Mouse (Mus musculus): ENCODE data around the gene Lamc3. TPM values are rescaled to one million over a fixed set of nuclear protein-coding genes. Genes with fewer than 3 reads are reported as not detected.

Gene Lamc3
- total RNA-seq, 1 experiment from 2014 or later, result not detected

DNA sequence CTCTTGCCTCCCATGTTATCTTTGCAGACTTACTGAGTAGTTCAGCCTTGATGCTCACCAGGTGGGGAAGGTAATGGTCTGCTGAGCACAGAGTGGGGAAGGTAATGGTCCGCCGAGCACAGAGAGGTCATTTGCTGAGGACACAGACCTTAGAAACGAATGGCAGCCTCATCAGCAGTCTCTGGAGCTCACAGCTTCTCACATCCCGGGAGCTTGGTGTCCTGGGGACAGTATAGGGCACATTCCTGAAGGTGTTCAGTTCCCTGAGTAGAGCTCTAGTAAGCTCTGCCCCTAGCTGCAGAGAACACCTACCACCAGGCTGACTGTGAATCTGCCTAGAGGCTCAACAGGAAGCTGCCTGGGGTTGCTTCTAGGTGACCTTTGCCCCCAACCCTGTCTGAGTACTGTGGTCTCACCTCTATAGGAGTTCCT lies 74.7 kb downstream of the Lamc3 start:
- ATAC-seq (replicated peaks; ENCODE audit: insufficient number of reproducible peaks, low FRiP score, low TSS enrichment, poor library complexity, severe bottlenecking), result no peak

DNA sequence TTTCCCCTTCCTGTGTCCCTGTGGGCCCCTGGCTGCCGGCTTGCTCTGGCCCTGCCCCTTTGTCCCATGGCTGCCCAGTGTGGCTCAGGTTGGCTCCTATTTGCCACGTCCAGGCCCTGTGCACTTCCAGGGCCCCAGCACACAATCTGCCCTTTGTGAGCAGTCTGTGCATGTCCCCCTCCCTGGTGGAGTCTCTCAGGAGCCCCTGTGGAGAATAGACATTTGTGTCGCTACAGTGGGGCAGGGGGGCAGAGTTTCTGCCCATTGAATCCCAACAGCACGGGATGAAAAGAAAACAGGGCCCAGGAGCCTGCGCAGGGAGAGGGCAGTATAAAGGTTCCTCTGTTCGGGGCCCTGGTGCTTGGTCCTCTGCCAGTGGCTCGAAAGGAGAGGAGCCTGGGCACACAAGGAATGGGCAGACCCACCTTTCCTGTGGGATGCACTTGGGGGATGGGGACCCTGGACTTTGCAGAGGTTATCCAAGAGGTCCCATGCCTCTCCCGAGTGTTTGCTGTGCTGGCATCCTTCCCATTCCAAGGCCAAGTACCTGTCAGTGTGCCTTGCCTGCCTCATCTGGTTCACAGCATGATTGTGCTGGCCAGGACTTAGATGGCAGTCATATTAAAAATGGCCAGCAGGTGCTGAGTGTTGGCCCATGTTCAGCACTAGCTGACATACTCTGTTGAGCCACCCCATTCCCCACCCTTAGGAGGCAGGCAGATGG lies 75.6 kb downstream of the Lamc3 start:
- no peak for ATAC-seq (replicated peaks; ENCODE audit: insufficient number of reproducible peaks, low FRiP score, low TSS enrichment, poor library complexity, severe bottlenecking)

DNA sequence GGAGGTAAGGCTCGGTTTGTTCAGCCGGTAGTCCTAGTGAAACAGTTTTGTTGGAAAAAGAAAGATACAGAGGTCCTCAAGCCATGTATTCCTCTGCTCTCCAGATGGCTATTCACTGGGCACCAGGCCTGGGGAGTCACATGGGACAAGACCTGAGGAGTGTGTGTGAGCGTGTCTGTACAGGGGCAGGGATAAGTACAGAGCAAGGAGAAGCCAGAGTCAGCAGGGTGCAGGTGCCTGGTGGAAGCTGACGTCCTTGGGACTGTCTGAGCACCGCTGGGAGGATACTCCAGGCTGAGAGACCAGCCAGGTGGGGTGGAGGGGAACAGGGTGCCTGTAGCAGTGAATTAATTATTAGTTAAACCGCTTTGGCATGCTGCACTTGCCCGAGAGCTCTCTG lies 76.4 kb downstream of the Lamc3 start:
- no peak for ATAC-seq (replicated peaks; ENCODE audit: insufficient number of reproducible peaks, low FRiP score, low TSS enrichment, poor library complexity, severe bottlenecking)

DNA sequence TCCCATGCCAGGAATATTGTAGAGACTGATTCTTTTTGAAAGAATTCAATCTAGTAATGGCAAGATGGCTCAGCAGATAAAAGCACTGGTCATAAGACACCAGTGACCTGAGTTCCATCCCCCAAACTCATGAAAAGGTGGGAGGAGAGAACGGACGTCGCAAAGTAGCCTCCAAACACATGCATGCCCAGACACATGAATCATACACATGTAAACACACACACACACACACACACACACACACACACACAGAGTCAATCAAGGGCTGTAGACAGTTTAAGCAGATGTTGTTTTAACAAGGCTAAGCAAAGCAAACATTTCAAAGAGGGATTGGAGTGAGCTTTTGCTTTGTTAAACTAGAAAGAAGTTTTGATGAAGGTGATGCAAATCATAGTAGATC lies 77.1 kb downstream of the Lamc3 start:
- no peak for ATAC-seq (replicated peaks; ENCODE audit: insufficient number of reproducible peaks, low FRiP score, low TSS enrichment, poor library complexity, severe bottlenecking)

DNA sequence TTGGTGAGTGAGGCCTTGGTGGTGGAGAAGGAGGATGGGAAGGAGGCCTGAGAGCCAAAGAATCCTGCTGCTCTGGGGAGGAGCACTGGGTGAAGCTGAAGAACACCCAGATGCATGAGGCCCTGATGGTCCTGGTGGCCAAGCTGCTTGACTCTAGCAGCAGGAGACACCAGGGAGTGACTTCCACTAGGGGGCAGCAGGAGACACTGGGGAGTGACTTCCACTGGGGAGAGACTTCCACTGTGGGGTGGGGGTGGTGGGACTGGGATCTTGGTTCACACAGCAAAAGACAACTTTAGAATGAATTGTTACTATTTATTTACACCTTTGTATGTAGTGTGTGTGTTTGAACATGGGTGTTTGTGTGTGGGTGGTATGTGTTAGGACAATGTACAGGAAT lies 78.0 kb downstream of the Lamc3 start:
- ATAC-seq (replicated peaks; ENCODE audit: insufficient number of reproducible peaks, low FRiP score, low TSS enrichment, poor library complexity, severe bottlenecking), result no peak

DNA sequence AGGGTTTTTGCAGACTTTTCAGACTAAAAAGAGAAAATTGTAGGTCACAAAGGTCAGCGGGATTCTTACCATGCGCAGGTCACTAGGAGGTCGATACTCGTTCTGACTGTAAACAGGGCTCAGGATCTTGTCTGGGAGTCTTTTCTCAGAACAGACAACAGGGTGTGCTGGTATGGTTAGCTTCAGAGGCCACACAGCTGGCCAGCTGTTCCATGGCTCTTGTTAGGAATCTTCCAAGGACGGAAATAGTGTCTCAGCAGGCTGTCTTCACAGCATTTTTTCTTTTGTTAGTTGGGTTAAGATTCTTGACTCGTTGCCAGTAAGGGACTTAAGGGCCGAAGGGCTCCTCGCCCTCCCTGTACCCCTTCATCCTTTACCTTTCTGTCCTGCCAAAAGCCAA lies 79.7 kb downstream of the Lamc3 start:
- ATAC-seq (replicated peaks; ENCODE audit: insufficient number of reproducible peaks, low FRiP score, low TSS enrichment, poor library complexity, severe bottlenecking), result no peak

DNA sequence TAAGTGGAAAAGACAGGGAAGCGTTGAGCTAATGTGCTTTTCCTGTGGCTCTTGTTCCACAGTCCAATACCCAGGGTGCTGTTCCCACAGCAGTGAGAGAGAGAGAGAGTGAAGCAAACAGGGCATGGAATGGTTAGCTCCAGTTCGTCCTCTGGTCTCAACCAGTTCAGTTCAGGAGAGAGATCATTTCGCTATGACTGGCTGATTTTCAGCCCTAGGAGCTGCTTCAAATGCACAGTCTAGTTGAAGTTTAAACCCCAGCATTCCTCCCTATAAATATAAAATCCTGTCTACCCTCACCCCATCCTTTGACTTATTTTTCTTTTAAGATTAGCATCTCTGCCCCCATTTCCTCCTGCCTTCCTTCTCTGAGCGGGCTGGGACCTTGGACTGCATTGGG lies 85.5 kb downstream of the Lamc3 start:
- no peak for ATAC-seq (replicated peaks; ENCODE audit: insufficient number of reproducible peaks, low FRiP score, low TSS enrichment, poor library complexity, severe bottlenecking)

DNA sequence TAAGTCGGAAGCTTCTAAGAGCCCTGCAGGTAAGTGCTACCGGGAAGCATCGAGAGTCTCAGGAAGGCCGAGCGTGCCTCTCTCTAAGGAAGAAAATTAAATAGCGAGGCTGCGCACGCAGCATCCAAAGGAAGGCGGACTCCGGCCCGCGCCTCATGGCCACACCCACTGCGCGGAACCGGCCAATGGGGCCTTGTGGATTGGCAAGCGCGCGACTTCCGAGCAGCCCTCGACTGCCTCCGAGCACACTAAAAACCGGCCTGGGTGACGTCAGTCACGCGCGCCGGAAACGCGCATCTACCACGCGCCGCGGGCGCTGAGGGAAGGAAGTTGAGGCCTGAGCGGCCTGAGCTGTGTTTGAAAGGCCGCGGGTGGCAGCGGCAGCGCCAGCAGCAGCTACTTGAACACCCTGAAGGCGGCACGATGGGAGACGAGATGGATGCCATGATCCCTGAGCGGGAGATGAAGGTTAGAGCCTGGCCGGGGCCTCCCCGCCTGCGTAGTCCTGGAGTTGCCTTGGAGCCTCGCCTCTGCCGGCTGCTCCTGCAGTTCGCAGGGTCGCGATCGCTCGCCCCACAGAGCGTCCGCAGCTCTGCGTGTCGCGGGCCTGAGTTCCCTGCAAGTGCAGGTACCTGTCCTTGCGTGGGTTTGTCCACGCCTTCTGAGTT lies 87.2 kb downstream of the Lamc3 start, which contains the start of gene Nup214:
Gene Nup214, plus strand, starts transcription at position 296 of the 668 bp plus-strand sequence.
- ATAC-seq (replicated peaks; ENCODE audit: insufficient number of reproducible peaks, low FRiP score, low TSS enrichment, poor library complexity, severe bottlenecking), result peak; percentile 98

DNA sequence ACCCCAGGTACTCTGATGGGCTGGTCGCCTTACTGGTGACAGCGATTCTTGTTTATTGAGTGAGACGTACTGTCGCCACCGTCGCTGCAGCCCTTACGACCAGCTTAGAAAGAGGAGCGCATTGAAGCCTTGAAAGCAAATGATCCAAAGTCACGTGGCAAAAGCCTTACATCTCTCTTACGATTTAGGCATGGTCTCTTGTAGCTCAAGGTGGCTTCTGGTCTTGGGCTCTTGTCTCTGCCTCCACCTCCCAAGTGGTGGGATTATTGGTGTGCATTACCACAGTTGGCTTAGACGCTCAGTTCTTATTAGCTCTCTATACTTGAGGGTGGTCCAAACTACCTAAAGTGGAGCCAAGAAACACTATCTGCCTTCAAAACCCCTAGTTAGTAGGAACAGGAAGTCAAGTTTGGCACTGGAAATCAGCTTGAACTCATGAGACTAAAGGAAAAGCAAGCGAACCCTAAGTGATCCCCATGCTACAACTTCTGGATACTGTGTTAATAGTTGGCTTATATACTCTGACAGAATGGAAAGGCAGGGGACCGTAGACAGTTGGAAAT lies 87.8 kb downstream of the Lamc3 start:
- no peak for ATAC-seq (replicated peaks; ENCODE audit: insufficient number of reproducible peaks, low FRiP score, low TSS enrichment, poor library complexity, severe bottlenecking)

DNA sequence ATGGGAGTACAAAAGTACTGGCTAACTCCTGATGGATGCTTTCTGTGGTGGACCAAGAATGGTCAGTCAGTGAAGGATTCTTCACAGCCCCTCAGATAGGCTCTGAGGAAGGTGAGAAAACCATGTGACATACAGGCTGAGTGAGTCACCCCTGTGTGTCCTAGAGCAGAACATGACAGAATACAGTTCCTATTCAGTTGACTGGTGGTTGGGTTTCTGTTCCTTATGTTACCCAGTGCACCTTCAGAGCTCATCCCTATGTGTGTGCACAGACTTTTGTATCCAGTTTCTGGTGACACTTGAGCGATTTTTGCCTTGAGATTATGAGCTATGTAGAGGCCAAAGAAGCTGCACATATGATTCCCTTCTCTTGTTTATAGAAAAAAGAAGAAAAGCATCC lies 100.7 kb downstream of the Lamc3 start:
- ATAC-seq (replicated peaks; ENCODE audit: insufficient number of reproducible peaks, low FRiP score, low TSS enrichment, poor library complexity, severe bottlenecking), result no peak

DNA sequence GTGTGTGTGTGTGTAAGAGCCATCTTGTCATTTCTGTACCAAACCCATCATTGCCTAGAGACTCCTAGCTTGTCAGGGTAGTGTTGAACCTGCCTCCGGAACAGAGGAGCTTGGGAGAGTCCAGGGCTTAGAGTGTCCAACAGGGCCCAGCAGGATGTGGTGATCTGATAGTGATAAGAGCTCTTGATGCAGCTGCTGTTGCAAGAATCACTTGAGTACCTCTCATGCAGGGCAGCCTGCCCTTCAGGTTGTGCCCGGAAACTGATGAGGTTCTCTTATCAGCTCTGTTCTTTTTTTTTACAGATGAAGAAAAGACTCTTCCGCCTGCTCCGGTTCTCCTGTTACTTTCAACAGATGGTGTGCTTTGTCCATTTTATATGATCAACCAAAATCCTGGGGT lies 103.9 kb downstream of the Lamc3 start:
- no peak for ATAC-seq (replicated peaks; ENCODE audit: insufficient number of reproducible peaks, low FRiP score, low TSS enrichment, poor library complexity, severe bottlenecking)

DNA sequence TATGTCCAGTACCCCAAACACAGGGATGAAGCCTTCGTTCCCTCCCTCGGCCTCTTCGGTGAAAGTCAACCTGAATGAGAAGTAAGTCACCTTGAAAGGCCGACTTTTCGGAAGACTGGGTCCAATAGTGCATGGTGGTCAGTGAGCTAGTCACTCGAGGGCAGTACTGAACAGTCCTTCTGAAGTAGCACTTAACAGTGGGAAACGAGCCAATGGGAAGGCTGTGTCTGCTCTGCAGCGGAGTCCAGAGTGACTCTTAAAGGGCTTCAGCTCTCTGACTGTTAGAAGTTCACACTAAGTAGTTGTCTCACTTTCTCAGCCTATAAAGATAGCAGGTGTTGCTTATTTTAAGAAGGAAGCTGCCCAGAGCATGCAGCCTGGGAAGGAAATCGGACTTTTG lies 107.8 kb downstream of the Lamc3 start:
- ATAC-seq (replicated peaks; ENCODE audit: insufficient number of reproducible peaks, low FRiP score, low TSS enrichment, poor library complexity, severe bottlenecking), result no peak

DNA sequence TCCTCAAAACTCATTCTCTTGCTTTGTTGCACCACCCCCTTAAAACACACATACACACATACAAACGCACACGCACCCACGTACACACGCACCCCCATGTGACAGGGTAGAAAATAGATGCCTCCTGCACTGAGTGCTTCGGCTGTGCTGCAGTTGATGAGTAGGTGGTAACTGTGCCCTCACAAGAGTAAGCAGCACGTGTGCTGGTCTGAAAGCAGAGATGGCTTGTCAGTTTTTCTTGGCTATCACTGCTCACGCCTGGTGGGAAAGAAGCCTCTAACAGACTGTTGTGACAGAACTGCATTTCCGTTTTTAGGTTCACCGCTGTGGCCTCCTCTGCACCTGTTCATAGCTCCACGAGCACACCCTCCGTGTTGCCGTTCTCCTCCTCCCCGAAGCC lies 109.0 kb downstream of the Lamc3 start:
- ATAC-seq (replicated peaks; ENCODE audit: insufficient number of reproducible peaks, low FRiP score, low TSS enrichment, poor library complexity, severe bottlenecking), result no peak

Other genes starting within 250 kb of the Lamc3 start
- not detected in 3 replicates for gene Prdm12, start 247.3 kb upstream of the Lamc3 start, total RNA-seq (2017)
- gene Exosc2, start 216.6 kb upstream of the Lamc3 start, total RNA-seq (2017), result 25.4 to 40.2 TPM (median 28.2 TPM) in 3 replicates
- gene Abl1, start 198.9 kb upstream of the Lamc3 start, total RNA-seq (2017), result 22.7 to 41.9 TPM (median 30.4 TPM) in 3 replicates
- gene Qrfp, start 76.7 kb upstream of the Lamc3 start, total RNA-seq (2017), result 9.8 to 19.1 TPM (median 10.5 TPM) in 3 replicates
- gene Fibcd1, start 41.3 kb upstream of the Lamc3 start, total RNA-seq (2017), result 0.19 TPM in 1 of 3 replicates, not detected in the others
- not detected in 3 replicates for gene Aif1l, start 62.8 kb downstream of the Lamc3 start, total RNA-seq (2017)
- 39.1 to 53.4 TPM (median 43.6 TPM) in 3 replicates for gene Nup214, start 87.1 kb downstream of the Lamc3 start, total RNA-seq (2017)
- gene Fam78a, start 197.6 kb downstream of the Lamc3 start, total RNA-seq (2017), result 9.3 to 23.1 TPM (median 14.2 TPM) in 3 replicates
- gene Plpp7, start 208.2 kb downstream of the Lamc3 start, total RNA-seq (2017), result 1.2 TPM in 1 of 3 replicates, not detected in the others